Mouse (Mus musculus): ENCODE measurements around the gene Cyp24a1. TPM values are rescaled to one million over a fixed set of nuclear protein-coding genes. Genes with fewer than 3 reads are reported as not detected.
"Not testable (repeated sequence)": the region's sequence is repeated elsewhere in the genome, so short reads cannot be mapped to it uniquely, and the experiment has no call there.

The Cyp24a1 gene
- polyA plus RNA-seq, 1 experiment from 2014 or later = not detected

DNA sequence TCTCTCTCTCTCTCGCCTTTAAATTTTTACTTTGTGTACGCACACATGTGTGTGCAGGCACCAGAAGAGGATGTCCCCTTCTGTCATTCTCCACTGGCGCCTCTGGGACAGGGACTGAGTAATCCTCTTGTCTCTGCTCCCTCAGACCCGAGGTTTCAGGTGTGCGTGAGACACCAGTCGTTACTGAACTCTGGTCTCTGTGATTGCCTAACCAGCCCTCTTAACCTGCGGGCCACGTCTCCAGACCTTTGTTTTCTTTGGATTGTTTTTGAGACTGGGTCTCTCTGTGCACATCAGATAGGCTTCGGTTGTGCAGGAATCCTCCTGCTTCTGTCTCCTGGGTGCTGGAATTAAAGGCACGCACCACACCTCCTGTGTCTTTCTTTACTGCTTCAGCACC is 37.8 kb downstream of the Cyp24a1 start:
- Histone ChIP-seq H3K4me3 (ENCODE audit: low read depth, low read length) (no peak overlapping the region), H3K9ac (replicated peaks; ENCODE audit: low read depth) (no peak overlapping the region), H3K36me3 (ENCODE audit: insufficient read depth, low read length) (no peaks in the 10 kb centered on the region), H3K9me3 (ENCODE audit: low read length) (no peaks in the 10 kb centered on the region), H3K27me3 (replicated peaks; ENCODE audit: insufficient read depth, low read length) (no peaks in the 10 kb centered on the region), H3K4me1 (ENCODE audit: insufficient read depth, low read depth, low read length) (no peaks in the 10 kb centered on the region), H3K4me2 (replicated peaks; ENCODE audit: low read depth, low read length) (no peak overlapping the region), H3K27ac (ENCODE audit: low read length) (no peak overlapping the region)
- no peak for ATAC-seq
- WGBS = 57% methylated on average over 10 of the region's 10 CpGs
- DNase-seq (ENCODE audit: low spot score) = no peak
- TF ChIP-seq EP300 (IDR thresholded peaks at IDR 0.05) (no peak), CTCF (IDR thresholded peaks at IDR 0.05) (no peak)

GRCm38 (mm10) chr2:170453809-170454208 is 43.1 kb downstream of the Cyp24a1 start:
- not testable (repeated sequence) for H3K4me2 ChIP-seq (replicated peaks; ENCODE audit: low read depth, low read length); H3K27ac ChIP-seq (ENCODE audit: low read length); DNase-seq (ENCODE audit: low spot score); H3K27me3 ChIP-seq (replicated peaks; ENCODE audit: insufficient read depth, low read length); ATAC-seq; H3K4me1 ChIP-seq (ENCODE audit: insufficient read depth, low read depth, low read length); H3K4me3 ChIP-seq (ENCODE audit: low read depth, low read length); H3K9me3 ChIP-seq (ENCODE audit: low read length); H3K36me3 ChIP-seq (ENCODE audit: insufficient read depth, low read length); H3K9ac ChIP-seq (replicated peaks; ENCODE audit: low read depth)
- WGBS = 33% methylated on average over 3 of the region's 4 CpGs

DNA sequence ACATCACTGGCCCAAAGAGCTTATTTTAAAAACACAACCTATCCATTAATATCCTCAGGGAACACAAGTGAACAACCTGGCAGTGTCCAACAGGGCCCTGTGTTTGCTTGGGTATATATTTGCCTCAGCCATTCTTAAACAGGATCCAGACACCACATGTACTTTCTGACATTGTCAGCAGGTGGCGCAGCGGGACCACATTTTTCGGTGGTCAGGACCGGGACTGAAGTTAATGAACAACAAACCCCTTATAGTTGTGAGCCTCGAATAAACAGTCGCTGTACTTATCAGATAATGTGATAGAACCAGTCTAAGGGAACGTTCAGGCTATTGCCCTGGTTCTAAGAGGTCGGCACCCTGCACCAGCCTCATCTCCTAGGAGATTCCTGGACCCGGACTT is 46.0 kb downstream of the Cyp24a1 start:
- Histone ChIP-seq H3K4me1 (ENCODE audit: insufficient read depth, low read depth, low read length) (no peaks in the 10 kb centered on the region), H3K4me2 (replicated peaks; ENCODE audit: low read depth, low read length) (no peak overlapping the region), H3K27ac (ENCODE audit: low read length) (no peak overlapping the region), H3K36me3 (ENCODE audit: insufficient read depth, low read length) (no peaks in the 10 kb centered on the region), H3K9ac (replicated peaks; ENCODE audit: low read depth) (no peak overlapping the region), H3K4me3 (ENCODE audit: low read depth, low read length) (no peak overlapping the region), H3K9me3 (ENCODE audit: low read length) (no peaks in the 10 kb centered on the region), H3K27me3 (replicated peaks; ENCODE audit: insufficient read depth, low read length) (no peaks in the 10 kb centered on the region)
- ATAC-seq (peak; percentile 52; the same call in 1 of the 2 replicates), DNase-seq (ENCODE audit: low spot score) (peak; percentile 74)
- 4% methylated on average over 9 of the region's 9 CpGs for WGBS
- TF ChIP-seq EP300 (IDR thresholded peaks at IDR 0.05) (no peak), CTCF (IDR thresholded peaks at IDR 0.05) (peak; percentile 88)

GRCm38 (mm10) chr2:170447651-170448050 is 49.3 kb downstream of the Cyp24a1 start:
- H3K36me3 ChIP-seq (ENCODE audit: insufficient read depth, low read length) = no peaks in the 10 kb centered on the region
- H3K9me3 ChIP-seq (ENCODE audit: low read length) = no peaks in the 10 kb centered on the region
- no peak overlapping the region for H3K4me3 ChIP-seq (ENCODE audit: low read depth, low read length)
- no peak overlapping the region for H3K9ac ChIP-seq (replicated peaks; ENCODE audit: low read depth)
- DNase-seq (ENCODE audit: low spot score) (no peak), ATAC-seq (no peak)
- WGBS = 66% methylated on average over 10 of the region's 10 CpGs
- H3K27me3 ChIP-seq (replicated peaks; ENCODE audit: insufficient read depth, low read length) = no peaks in the 10 kb centered on the region
- no peak overlapping the region for H3K4me2 ChIP-seq (replicated peaks; ENCODE audit: low read depth, low read length)
- H3K4me1 ChIP-seq (ENCODE audit: insufficient read depth, low read depth, low read length) = no peaks in the 10 kb centered on the region
- H3K27ac ChIP-seq (ENCODE audit: low read length) = no peak overlapping the region
- TF ChIP-seq EP300 (IDR thresholded peaks at IDR 0.05) (no peak), CTCF (IDR thresholded peaks at IDR 0.05) (no peak)

DNA sequence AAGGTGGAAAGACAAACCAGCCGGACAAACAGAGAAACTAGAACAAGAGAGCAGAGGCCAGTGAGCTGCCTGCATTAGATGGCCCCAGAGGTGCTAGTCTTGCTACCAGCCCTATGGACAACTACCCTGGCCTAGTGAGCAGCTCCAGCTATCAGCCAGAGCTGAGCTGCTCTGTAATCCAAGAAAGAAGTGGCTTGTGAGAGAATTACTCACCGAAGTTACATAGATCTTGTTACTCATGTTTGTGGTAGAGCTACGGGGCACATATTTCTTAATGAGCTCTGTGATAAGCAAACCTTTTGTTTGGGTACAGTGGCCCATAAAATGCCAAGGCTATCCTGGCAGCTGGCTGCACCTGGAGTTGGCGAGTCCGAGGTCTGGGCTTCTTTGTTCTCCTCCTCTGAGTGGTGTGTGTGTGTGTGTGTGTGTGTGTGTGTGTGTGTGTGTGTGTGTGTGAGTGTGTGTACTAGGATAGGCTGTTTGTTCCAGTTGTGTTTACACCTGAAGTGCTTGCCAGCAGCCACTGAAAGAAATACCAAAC is 50.0 kb downstream of the Cyp24a1 start:
- Histone ChIP-seq H3K4me1 (ENCODE audit: insufficient read depth, low read depth, low read length) (no peaks in the 10 kb centered on the region), H3K4me3 (ENCODE audit: low read depth, low read length) (no peak overlapping the region), H3K27me3 (replicated peaks; ENCODE audit: insufficient read depth, low read length) (no peaks in the 10 kb centered on the region), H3K36me3 (ENCODE audit: insufficient read depth, low read length) (no peaks in the 10 kb centered on the region), H3K9ac (replicated peaks; ENCODE audit: low read depth) (no peak overlapping the region), H3K9me3 (ENCODE audit: low read length) (no peaks in the 10 kb centered on the region), H3K27ac (ENCODE audit: low read length) (no peak overlapping the region), H3K4me2 (replicated peaks; ENCODE audit: low read depth, low read length) (no peak overlapping the region)
- 50% methylated on average over 5 of the region's 5 CpGs for WGBS
- TF ChIP-seq EP300 (IDR thresholded peaks at IDR 0.05) (no peak), CTCF (IDR thresholded peaks at IDR 0.05) (no peak)
- ATAC-seq = no peak
- no peak for DNase-seq (ENCODE audit: low spot score)

DNA sequence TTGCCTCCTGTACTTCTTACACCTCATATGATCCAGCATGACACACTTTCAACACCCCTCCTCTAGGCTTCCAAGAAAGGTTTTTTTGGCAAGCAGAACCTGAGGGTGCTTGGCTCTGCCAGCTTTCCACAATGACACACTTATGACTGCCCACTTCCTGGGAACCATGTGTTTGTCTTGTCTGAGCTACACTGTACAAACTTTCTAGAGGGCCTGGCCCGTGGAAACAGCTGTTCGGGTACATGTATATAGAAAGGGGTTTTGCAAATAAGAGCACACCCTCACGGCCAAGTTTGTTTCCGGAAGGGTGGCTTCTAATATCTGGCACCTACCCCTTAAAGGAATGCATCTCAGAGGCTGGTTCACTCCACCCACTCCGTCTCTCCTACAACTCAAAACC is 51.1 kb downstream of the Cyp24a1 start:
- no peak overlapping the region for H3K4me3 ChIP-seq (ENCODE audit: low read depth, low read length)
- ATAC-seq (peak; percentile 90), DNase-seq (ENCODE audit: low spot score) (peak; percentile 67)
- no peak overlapping the region for H3K4me2 ChIP-seq (replicated peaks; ENCODE audit: low read depth, low read length)
- H3K27me3 ChIP-seq (replicated peaks; ENCODE audit: insufficient read depth, low read length) = no peaks in the 10 kb centered on the region
- no peaks in the 10 kb centered on the region for H3K9me3 ChIP-seq (ENCODE audit: low read length)
- TF ChIP-seq CTCF (IDR thresholded peaks at IDR 0.05) (no peak), EP300 (IDR thresholded peaks at IDR 0.05) (no peak; the same call in 1 of the 2 replicates)
- H3K36me3 ChIP-seq (ENCODE audit: insufficient read depth, low read length) = no peaks in the 10 kb centered on the region
- no peak overlapping the region for H3K9ac ChIP-seq (replicated peaks; ENCODE audit: low read depth)
- 42% methylated on average over 5 of the region's 5 CpGs for WGBS
- no peaks in the 10 kb centered on the region for H3K4me1 ChIP-seq (ENCODE audit: insufficient read depth, low read depth, low read length)
- no peak overlapping the region for H3K27ac ChIP-seq (ENCODE audit: low read length)

DNA sequence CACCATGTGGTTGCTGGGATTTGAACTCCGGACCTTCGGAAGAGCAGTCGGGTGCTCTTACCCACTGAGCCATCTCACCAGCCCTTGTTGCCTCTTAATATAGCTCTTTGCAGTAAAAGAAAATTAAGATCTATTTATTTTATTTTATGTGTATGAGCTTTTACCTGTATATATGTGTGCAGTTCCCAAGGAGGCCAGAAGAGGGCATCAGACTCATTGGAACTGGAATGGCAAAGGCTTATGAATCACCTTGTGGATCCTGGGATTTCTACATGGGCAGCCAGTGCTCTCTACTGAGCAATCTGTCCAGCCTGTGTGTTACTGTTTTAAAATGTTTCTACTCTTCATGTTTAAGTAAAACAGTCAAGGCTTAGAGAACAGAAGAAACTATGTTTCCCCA is 54.4 kb downstream of the Cyp24a1 start:
- no peaks in the 10 kb centered on the region for H3K36me3 ChIP-seq (ENCODE audit: insufficient read depth, low read length)
- no peaks in the 10 kb centered on the region for H3K9me3 ChIP-seq (ENCODE audit: low read length)
- H3K4me3 ChIP-seq (ENCODE audit: low read depth, low read length) = no peak overlapping the region
- no peaks in the 10 kb centered on the region for H3K4me1 ChIP-seq (ENCODE audit: insufficient read depth, low read depth, low read length)
- no peak overlapping the region for H3K9ac ChIP-seq (replicated peaks; ENCODE audit: low read depth)
- no peak overlapping the region for H3K4me2 ChIP-seq (replicated peaks; ENCODE audit: low read depth, low read length)
- DNase-seq (ENCODE audit: low spot score) (peak; percentile 25), ATAC-seq (no peak)
- H3K27ac ChIP-seq (ENCODE audit: low read length) = no peak overlapping the region
- no peaks in the 10 kb centered on the region for H3K27me3 ChIP-seq (replicated peaks; ENCODE audit: insufficient read depth, low read length)
- peak; percentile 59 for TF ChIP-seq CTCF (IDR thresholded peaks at IDR 0.05)
- TF ChIP-seq EP300 (IDR thresholded peaks at IDR 0.05) = no peak
- 61% methylated on average over 3 of the region's 3 CpGs for WGBS
